Mouse (Mus musculus) brain, embryonic 18.5 days (tissue): Measurements from ENCODE around the gene AU018091.
"Not testable (repeated sequence)": the region's sequence is repeated elsewhere in the genome, so short reads cannot be mapped to it uniquely, and the experiment has no call there.

Source experiments
- DNase-seq: peaks from one replicate; pipeline ENCODE4 v3.0.0-alpha.2; 2012; ENCODE audit warnings: low read depth, low spot score

AU018091 gene

GRCm38 (mm10) chr7:3168925-3169324, at the start of gene AU018091:
Gene AU018091 (minus strand): TSS chr7:3169203.
- DNase-seq: no peak

- no peak for DNase-seq
Measured at GRCm38 (mm10) chr7:3217546-3218056, 48.6 kb upstream of the AU018091 start.

- DNase-seq: no peak
Measured at GRCm38 (mm10) chr7:3216331-3216730, 47.3 kb upstream of the AU018091 start.

DNA sequence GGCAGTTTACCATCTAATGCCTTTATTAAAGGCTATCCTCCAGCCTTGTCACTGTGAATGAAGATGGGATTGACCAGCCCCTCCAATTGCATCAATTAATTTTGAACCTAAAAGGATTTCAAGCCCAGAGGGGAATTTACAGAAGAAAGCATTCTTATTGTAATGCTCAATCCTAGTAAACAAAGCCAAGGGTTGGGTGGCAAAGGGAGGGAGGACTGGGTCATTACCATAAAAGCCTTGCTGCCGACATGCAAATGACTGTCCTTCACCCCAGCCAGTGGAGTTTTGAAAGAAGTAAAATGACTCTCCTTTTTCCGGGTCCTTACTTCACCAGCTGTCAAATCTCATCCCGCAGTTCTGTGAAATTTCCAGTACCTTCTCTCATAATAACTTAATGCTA, 44.6 kb upstream of the AU018091 start:
- DNase-seq: no peak

DNA sequence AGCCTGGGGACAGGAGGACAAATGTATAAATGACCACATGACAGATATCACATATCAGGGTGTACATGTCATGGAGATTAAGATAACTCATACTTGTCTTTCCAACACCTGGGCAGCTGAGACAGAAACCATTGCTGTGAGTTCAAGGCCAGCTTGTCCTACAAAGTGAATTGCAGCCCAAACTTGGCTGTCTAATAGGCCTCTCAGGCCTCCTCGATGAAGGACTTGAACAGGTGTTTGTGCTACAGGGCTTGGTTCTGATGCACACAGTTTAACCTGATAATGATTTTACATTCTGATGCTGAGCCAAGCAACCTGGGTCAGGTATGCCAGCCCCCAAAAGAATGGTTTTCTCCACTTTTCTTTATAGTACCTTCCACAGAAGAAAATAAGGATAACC, 44.2 kb upstream of the AU018091 start:
- DNase-seq: no peak

GRCm38 (mm10) chr7:3212002-3212790, 43.2 kb upstream of the AU018091 start:
- no peak for DNase-seq

- DNase-seq: no peak
Measured at GRCm38 (mm10) chr7:3211518-3211917, 42.5 kb upstream of the AU018091 start.

- DNase-seq: no peak
Measured at GRCm38 (mm10) chr7:3210605-3211004, 41.6 kb upstream of the AU018091 start.

DNA sequence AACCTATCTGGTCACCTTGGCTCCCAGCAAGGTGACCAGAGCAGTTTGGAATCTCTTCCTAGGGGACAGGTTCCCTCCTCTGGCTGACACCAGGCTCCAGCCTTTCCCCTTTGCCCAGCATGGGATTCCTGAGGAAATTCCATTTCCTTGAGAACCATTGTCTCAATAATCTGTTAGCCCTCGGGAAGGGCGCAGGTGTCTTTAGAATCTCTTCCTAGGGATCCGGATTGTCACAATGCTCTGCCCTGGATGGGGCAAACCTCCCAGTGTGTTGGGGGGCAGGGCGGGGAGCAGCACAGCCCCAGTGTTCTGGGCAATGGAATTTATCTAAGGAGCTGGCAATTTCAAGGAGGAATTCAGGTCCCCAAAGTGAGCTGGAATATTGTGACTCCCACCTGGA, 37.5 kb upstream of the AU018091 start:
- no peak for DNase-seq

DNA sequence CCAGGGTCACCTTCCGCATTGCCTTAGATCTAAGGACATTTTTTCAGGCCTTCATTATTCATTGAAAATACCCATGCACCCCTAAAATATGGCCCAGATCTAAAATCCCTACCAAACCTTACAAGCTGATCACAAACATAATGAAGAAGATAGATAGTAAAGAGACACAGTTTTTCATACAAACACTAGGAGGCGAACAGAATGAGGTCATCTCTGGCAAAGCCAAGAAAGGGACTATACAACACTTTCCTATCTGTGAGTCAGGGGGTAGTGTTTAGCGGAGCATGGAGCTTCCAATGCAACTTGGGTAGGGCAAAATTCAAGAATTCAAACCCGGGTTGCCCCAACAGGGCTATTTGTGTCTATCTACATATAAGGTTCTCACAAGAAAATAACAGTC, 35.6 kb upstream of the AU018091 start:
- no peak for DNase-seq

DNA sequence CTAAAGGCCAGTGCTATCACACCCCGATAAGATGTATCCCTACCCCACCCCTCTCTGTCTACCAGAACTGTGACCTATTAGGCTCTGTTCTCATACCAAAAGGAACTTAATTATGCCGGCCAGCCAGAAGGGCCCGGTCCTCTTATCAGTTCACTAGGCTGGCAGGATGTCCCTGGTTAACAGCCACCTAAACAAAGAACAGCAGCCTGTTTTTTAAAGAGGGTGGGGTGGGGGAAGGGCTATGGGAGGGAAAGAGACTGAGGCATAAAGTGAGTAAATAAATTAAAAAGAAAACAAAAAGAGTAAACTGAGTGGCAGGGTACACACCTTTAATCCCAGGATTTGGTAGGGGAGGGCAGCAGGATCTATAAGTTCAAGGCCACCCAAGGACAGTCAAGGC, 34.9 kb upstream of the AU018091 start:
- DNase-seq: no peak

- no peak for DNase-seq
Measured at GRCm38 (mm10) chr7:3201134-3201705, 32.2 kb upstream of the AU018091 start.

DNA sequence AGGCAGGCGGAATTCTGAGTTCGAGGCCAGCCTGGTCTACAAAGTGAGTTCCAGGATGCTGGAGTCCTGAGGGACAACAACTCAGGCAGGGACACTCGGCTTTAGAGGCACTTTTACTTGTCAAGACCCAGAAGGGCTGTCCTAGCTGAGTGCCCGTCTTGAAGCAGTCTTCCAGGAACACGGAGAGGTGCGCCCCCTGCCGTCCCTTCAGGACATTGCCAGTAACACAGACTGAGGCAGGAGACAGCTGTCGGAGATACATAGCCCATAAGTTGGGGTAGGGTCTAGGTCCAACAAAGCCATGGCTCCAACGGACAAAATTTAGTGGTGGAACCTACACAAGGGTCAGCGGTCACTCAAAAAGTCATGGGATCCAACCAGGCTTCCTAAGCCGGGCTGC, 29.9 kb upstream of the AU018091 start:
- DNase-seq: no peak

DNA sequence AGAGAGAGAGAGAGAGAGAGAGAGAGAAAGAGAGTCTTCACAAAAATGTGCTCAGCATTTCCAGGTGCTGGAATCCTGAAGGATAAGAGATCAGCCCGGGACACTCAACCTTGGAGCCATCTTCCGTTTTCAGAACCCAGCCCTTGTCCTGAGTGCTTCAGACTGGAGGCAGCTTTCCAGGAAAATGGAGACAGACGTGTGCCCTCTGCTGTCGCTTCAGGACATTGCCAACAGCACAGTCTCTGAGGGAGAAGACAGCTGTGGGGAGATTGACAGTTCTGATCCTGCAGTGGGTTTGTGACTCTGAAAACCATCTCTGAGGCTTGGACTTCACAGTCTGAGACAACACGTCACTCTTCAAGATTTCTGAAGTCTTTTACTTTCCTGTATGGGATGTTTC, 26.8 kb upstream of the AU018091 start:
- no peak for DNase-seq

- no peak for DNase-seq
Measured at GRCm38 (mm10) chr7:3194531-3194930, 25.5 kb upstream of the AU018091 start.

DNA sequence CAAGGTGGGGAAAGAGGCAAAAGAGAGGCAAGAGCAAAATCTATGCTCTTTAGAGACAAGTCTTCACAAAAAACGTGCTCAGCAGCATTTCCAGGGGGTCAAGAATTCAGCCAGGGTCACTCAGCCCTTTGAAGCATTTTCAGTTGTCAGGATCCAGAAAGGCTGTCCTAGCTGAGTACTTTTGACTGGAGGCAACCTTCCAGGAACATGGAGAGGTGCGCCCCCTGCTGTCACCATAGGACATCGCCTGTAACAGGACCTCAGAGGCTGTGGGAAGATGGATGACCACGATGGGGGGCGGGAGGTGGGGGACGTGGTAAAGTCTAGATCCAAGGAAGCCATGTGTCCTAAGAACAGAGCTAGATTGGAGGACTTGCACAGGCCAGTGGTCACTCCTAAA, 24.9 kb upstream of the AU018091 start:
- DNase-seq: no peak

- DNase-seq: no peak
Measured at GRCm38 (mm10) chr7:3193049-3193632, 24.1 kb upstream of the AU018091 start.

GRCm38 (mm10) chr7:3191971-3192498, 23.0 kb upstream of the AU018091 start:
- no peak for DNase-seq

GRCm38 (mm10) chr7:3186726-3187125, 17.7 kb upstream of the AU018091 start:
- DNase-seq: not testable (repeated sequence)

DNA sequence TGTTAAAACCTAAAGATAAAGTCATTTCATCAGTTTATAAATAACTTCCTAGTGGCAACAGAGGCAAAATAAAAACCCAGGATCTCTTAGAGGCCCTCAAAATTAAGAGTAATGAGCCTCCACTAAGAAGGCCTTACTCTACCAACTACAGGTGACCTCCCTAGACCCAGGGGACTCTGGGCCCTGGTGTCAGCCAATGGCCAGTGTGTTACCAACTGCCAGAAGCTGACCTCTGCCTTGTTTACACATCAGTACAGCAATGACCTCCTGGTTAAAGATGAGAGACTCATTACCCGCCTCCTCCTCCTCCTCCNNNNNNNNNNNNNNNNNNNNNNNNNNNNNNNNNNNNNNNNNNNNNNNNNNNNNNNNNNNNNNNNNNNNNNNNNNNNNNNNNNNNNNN, 17.1 kb upstream of the AU018091 start:
- DNase-seq: no peak

- no peak for DNase-seq
Measured at GRCm38 (mm10) chr7:3184394-3184793, 15.4 kb upstream of the AU018091 start.

GRCm38 (mm10) chr7:3180958-3181357, 12.0 kb upstream of the AU018091 start:
- not testable (repeated sequence) for DNase-seq

- no peak for DNase-seq
Measured at GRCm38 (mm10) chr7:3168296-3168695, 707 bp downstream of the AU018091 start.
